ENCODE assay signal across 25 mouse cellular contexts in the genomic region with DNA sequence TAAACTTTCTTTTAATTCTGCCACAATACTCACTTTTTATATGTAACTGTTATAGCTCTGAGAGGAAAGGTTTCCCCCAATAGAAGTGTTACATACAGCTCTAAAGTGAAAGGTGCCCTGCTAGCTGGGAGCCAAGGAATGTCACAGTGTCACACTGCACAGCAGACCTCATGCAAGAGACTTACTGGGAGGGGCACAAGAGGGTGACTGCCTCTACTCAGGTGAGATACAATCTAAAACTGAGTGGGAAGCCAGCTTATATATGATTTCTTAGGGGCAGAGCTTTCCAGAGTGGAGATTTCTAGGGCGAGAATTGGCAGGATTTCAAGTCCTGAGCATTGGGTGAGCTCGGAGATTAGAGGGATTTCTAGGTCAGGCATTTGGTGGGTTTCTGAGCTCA.
DNase-seq lines count a peak whose midpoint lies in the region; ATAC-seq and TF ChIP-seq lines count a peak whose summit lies in the region.
"Had no signal": no experiment of that assay in that cellular context is flagged by ENCODE, and none has a peak within 500 bp of the region (broad histone marks: within the 10 kb centered on the region; RNA-seq: fewer than 3 reads in every experiment).

No protein-coding gene starts in this region.

- no peaks in the 10 kb centered on the region for H3K9me3 ChIP-seq in heart, postnatal 0 days (replicated peaks; ENCODE audit: control insufficient read depth, low read length)
- H3K9me3 ChIP-seq in midbrain, embryonic 11.5 days (ENCODE audit: control insufficient read depth, low read length), result no peaks in the 10 kb centered on the region
- H3K9me3 ChIP-seq in midbrain, embryonic 16.5 days (replicated peaks; ENCODE audit: control insufficient read depth, low read length, poor library complexity, severe bottlenecking), result no peaks in the 10 kb centered on the region
- H3K9me3 ChIP-seq: embryonic facial prominence, embryonic 15.5 days; forebrain, embryonic 10.5 days; G1E; heart, embryonic 10.5 days; hindbrain, embryonic 10.5 days; intestine, embryonic 15.5 days had no signal

- no peaks in the 10 kb centered on the region for H3K27me3 ChIP-seq in cerebellum, adult 2 months (ENCODE audit: control insufficient read depth, insufficient read depth, low read length)
- no peaks in the 10 kb centered on the region for H3K27me3 ChIP-seq in heart, postnatal 0 days (ENCODE audit: control insufficient read depth, insufficient read depth, low read length)
- H3K27me3 ChIP-seq in midbrain, embryonic 11.5 days (ENCODE audit: control insufficient read depth, insufficient read depth, low read length), result no peaks in the 10 kb centered on the region
- no peaks in the 10 kb centered on the region for H3K27me3 ChIP-seq in midbrain, embryonic 16.5 days (ENCODE audit: control insufficient read depth, insufficient read depth, low read depth, low read length)
- H3K27me3 ChIP-seq: embryonic facial prominence, embryonic 15.5 days; intestine, embryonic 15.5 days had no signal

- intact Hi-C loops in heart, postnatal 25 days (cut with DNase I), result no loop called here

- no peak for ATAC-seq in heart, postnatal 0 days (ENCODE audit: insufficient read depth, low read depth)
- no peak for ATAC-seq in midbrain, embryonic 11.5 days (ENCODE audit: low FRiP score)
- ATAC-seq in midbrain, embryonic 16.5 days, result no peak
- ATAC-seq: CD4-positive, CD25-positive, alpha-beta regulatory T cell, adult 4 months; forebrain, embryonic 14.5 days; intestine, embryonic 15.5 days had no signal

- peak; percentile 6 to 10 for DNase-seq in cerebellum, postnatal 10 days
- DNase-seq in cerebellum, adult 2 months, result no peak
- DNase-seq in heart, postnatal 0 days (ENCODE audit: low spot score), result no peak
- no peak for DNase-seq in heart, postnatal 25 days (ENCODE audit: low spot score)
- DNase-seq in midbrain, embryonic 11.5 days (ENCODE audit: low spot score, missing footprints), result peak; percentile 77
- DNase-seq in thymus, postnatal 36 days, result no peak
- DNase-seq: adrenal gland, postnatal 10 days; B cell, adult 2 months; cerebellum, adult 18-20 months; cerebellum, postnatal 14 days; embryo, embryonic 11 days; gastrocnemius, adult 2 months; gastrocnemius, postnatal 25 days; heart, postnatal 14 days had no signal

- no peaks in the 10 kb centered on the region for H3K36me3 ChIP-seq in heart, postnatal 0 days (replicated peaks; ENCODE audit: control insufficient read depth, insufficient read depth, low read length)
- H3K36me3 ChIP-seq in midbrain, embryonic 11.5 days (ENCODE audit: control insufficient read depth, insufficient read depth, low read length), result no peaks in the 10 kb centered on the region
- no peaks in the 10 kb centered on the region for H3K36me3 ChIP-seq in midbrain, embryonic 16.5 days (ENCODE audit: control insufficient read depth, insufficient read depth, low read length)
- H3K36me3 ChIP-seq: embryonic facial prominence, embryonic 15.5 days; forebrain, embryonic 10.5 days; G1E; heart, embryonic 10.5 days; hindbrain, embryonic 10.5 days; intestine, embryonic 15.5 days had no signal

- peak overlapping the region; percentile 2; the same call in 1 of the 2 replicates for H3K4me2 ChIP-seq in heart, postnatal 0 days (ENCODE audit: low read depth, low read length)
- no peak overlapping the region for H3K4me2 ChIP-seq in midbrain, embryonic 11.5 days
- H3K4me2 ChIP-seq in midbrain, embryonic 16.5 days (ENCODE audit: low read length), result no peak overlapping the region
- H3K4me2 ChIP-seq: embryonic facial prominence, embryonic 15.5 days; hindbrain, embryonic 14.5 days; intestine, embryonic 15.5 days had no signal

- H3K4me3 ChIP-seq in cerebellum, adult 2 months (replicated peaks; ENCODE audit: insufficient read depth, low read depth, low read length), result no peak overlapping the region
- H3K4me3 ChIP-seq in heart, postnatal 0 days (ENCODE audit: low read depth, low read length), result no peak overlapping the region
- no peak overlapping the region for H3K4me3 ChIP-seq in midbrain, embryonic 11.5 days (ENCODE audit: low read depth, low read length)
- H3K4me3 ChIP-seq in midbrain, embryonic 16.5 days (ENCODE audit: low read depth, low read length), result no peak overlapping the region
- H3K4me3 ChIP-seq: embryonic facial prominence, embryonic 15.5 days; erythroblast, embryonic 14.5 days; forebrain, embryonic 10.5 days; gastrocnemius, adult 2 months; heart, embryonic 10.5 days; hindbrain, embryonic 10.5 days; intestine, embryonic 15.5 days had no signal

- no peak overlapping the region for H3K9ac ChIP-seq in heart, postnatal 0 days (replicated peaks; ENCODE audit: low read depth, low read length)
- no peak overlapping the region for H3K9ac ChIP-seq in midbrain, embryonic 11.5 days (ENCODE audit: low read length)
- H3K9ac ChIP-seq in midbrain, embryonic 16.5 days (ENCODE audit: low read depth, low read length), result no peak overlapping the region
- H3K9ac ChIP-seq: embryonic facial prominence, embryonic 15.5 days; hindbrain, embryonic 14.5 days; intestine, embryonic 15.5 days had no signal

- no peak for TF ChIP-seq POLR2A in cerebellum, adult 2 months (IDR thresholded peaks at IDR 0.05; ENCODE audit: borderline replicate concordance, insufficient read depth, low read length)

- no peaks in the 10 kb centered on the region for H3K4me1 ChIP-seq in cerebellum, adult 2 months (ENCODE audit: control insufficient read depth, insufficient read depth, low read length)
- H3K4me1 ChIP-seq in heart, postnatal 0 days (ENCODE audit: control insufficient read depth, insufficient read depth), result no peaks in the 10 kb centered on the region; the same call in 1 of the 2 replicates
- no peaks in the 10 kb centered on the region for H3K4me1 ChIP-seq in midbrain, embryonic 11.5 days (ENCODE audit: control insufficient read depth, insufficient read depth, low read length)
- no peaks in the 10 kb centered on the region; the same call in 1 of the 2 replicates for H3K4me1 ChIP-seq in midbrain, embryonic 16.5 days (ENCODE audit: control insufficient read depth, insufficient read depth, low read length)
- H3K4me1 ChIP-seq: embryonic facial prominence, embryonic 15.5 days; heart, embryonic 10.5 days; hindbrain, embryonic 10.5 days; intestine, embryonic 15.5 days had no signal

- WGBS in cerebellum, adult 2 months, result 41% methylated on average over 2 of the region's 2 CpGs
- 36% methylated on average over 2 of the region's 2 CpGs for WGBS in heart, postnatal 0 days
- 88% methylated on average over 2 of the region's 2 CpGs for WGBS in midbrain, embryonic 11.5 days
- 67% methylated on average over 2 of the region's 2 CpGs for WGBS in midbrain, embryonic 16.5 days

- TF ChIP-seq CTCF in cerebellum, adult 2 months (IDR thresholded peaks at IDR 0.05; ENCODE audit: borderline replicate concordance, insufficient read depth, low read depth, low read length), result no peak
- TF ChIP-seq CTCF in heart, postnatal 0 days (IDR thresholded peaks at IDR 0.05; ENCODE audit: low read depth), result no peak

- H3K27ac ChIP-seq in cerebellum, adult 2 months (ENCODE audit: insufficient read depth, low read length), result no peak overlapping the region
- H3K27ac ChIP-seq in heart, postnatal 0 days (ENCODE audit: low read depth), result no peak overlapping the region
- no peak overlapping the region for H3K27ac ChIP-seq in midbrain, embryonic 11.5 days (ENCODE audit: low read depth, low read length)
- no peak overlapping the region for H3K27ac ChIP-seq in midbrain, embryonic 16.5 days (ENCODE audit: low read length)
- H3K27ac ChIP-seq: embryonic facial prominence, embryonic 15.5 days; forebrain, embryonic 10.5 days; gastrocnemius, adult 2 months; heart, embryonic 10.5 days; hindbrain, embryonic 10.5 days; hindbrain, embryonic 14.5 days; intestine, embryonic 15.5 days had no signal

- no peak for TF ChIP-seq EP300 in heart, postnatal 0 days (IDR thresholded peaks at IDR 0.05; ENCODE audit: low read depth)

Comparison
In these comparisons a context has a peak if more than half of its experiments do, and no peak if none do; other contexts are left out.
1. DNase-seq: peak in cerebellum, postnatal 10 days (2 of 2) and midbrain, embryonic 11.5 days (single experiment); none in cerebellum, adult 2 months (0 of 2), heart, postnatal 0 days (single experiment), heart, postnatal 25 days (single experiment) and thymus, postnatal 36 days (0 of 2).